Mouse (Mus musculus): ENCODE data around the gene Grb2. TPM values are rescaled to one million over a fixed set of nuclear protein-coding genes. Genes with fewer than 3 reads are reported as not detected.

Gene Grb2
- polyA plus RNA-seq, 1 experiment from 2014 or later, result 62.8 TPM

GRCm38 (mm10) chr11:115693979-115694578, 14.3 kb downstream of the Grb2 start:
- H3K27ac ChIP-seq (ENCODE audit: low read length), result no peak overlapping the region
- H3K9ac ChIP-seq (replicated peaks; ENCODE audit: low read depth), result no peak overlapping the region
- TF ChIP-seq CTCF (IDR thresholded peaks at IDR 0.05) (no peak), EP300 (IDR thresholded peaks at IDR 0.05) (no peak)
- H3K4me1 ChIP-seq (ENCODE audit: insufficient read depth, low read depth, low read length), result peaks cover 18% of the 10 kb centered on the region
- 77% methylated on average over 12 of the region's 12 CpGs for WGBS
- no peak overlapping the region for H3K4me3 ChIP-seq (ENCODE audit: low read depth, low read length)
- no peaks in the 10 kb centered on the region for H3K9me3 ChIP-seq (ENCODE audit: low read length)
- H3K36me3 ChIP-seq (ENCODE audit: insufficient read depth, low read length), result no peaks in the 10 kb centered on the region
- DNase-seq (ENCODE audit: low spot score), result no peak
- no peak for ATAC-seq
- H3K4me2 ChIP-seq (replicated peaks; ENCODE audit: low read depth, low read length), result no peak overlapping the region
- H3K27me3 ChIP-seq (replicated peaks; ENCODE audit: insufficient read depth, low read length), result no peaks in the 10 kb centered on the region

GRCm38 (mm10) chr11:115692800-115693199, 15.6 kb downstream of the Grb2 start:
- Histone ChIP-seq H3K27me3 (replicated peaks; ENCODE audit: insufficient read depth, low read length) (no peaks in the 10 kb centered on the region), H3K9ac (replicated peaks; ENCODE audit: low read depth) (no peak overlapping the region), H3K27ac (ENCODE audit: low read length) (peak overlapping the region; percentile 58), H3K4me3 (ENCODE audit: low read depth, low read length) (no peak overlapping the region), H3K9me3 (ENCODE audit: low read length) (no peaks in the 10 kb centered on the region), H3K36me3 (ENCODE audit: insufficient read depth, low read length) (no peaks in the 10 kb centered on the region; the same call in 1 of the 2 replicates), H3K4me2 (replicated peaks; ENCODE audit: low read depth, low read length) (no peak overlapping the region), H3K4me1 (ENCODE audit: insufficient read depth, low read depth, low read length) (peaks cover 15% of the 10 kb centered on the region; the same call in 1 of the 2 replicates)
- DNase-seq (ENCODE audit: low spot score) (peak; percentile 54), ATAC-seq (peak; percentile 30; the same call in 1 of the 2 replicates)
- no peak for TF ChIP-seq CTCF (IDR thresholded peaks at IDR 0.05)
- WGBS, result 20% methylated on average over 5 of the region's 5 CpGs

GRCm38 (mm10) chr11:115691976-115692375, 16.4 kb downstream of the Grb2 start:
- ATAC-seq, result peak; percentile 64
- DNase-seq (ENCODE audit: low spot score), result peak; percentile 64
- TF ChIP-seq EP300 (IDR thresholded peaks at IDR 0.05) (no peak), CTCF (IDR thresholded peaks at IDR 0.05) (no peak)
- Histone ChIP-seq H3K27ac (ENCODE audit: low read length) (no peak overlapping the region), H3K9me3 (ENCODE audit: low read length) (no peaks in the 10 kb centered on the region), H3K27me3 (replicated peaks; ENCODE audit: insufficient read depth, low read length) (no peaks in the 10 kb centered on the region), H3K36me3 (ENCODE audit: insufficient read depth, low read length) (no peaks in the 10 kb centered on the region; the same call in 1 of the 2 replicates), H3K9ac (replicated peaks; ENCODE audit: low read depth) (no peak overlapping the region), H3K4me3 (ENCODE audit: low read depth, low read length) (no peak overlapping the region), H3K4me2 (replicated peaks; ENCODE audit: low read depth, low read length) (no peak overlapping the region), H3K4me1 (ENCODE audit: insufficient read depth, low read depth, low read length) (peaks cover 15% of the 10 kb centered on the region; the same call in 1 of the 2 replicates)
- WGBS, result 67% methylated on average over 2 of the region's 2 CpGs

DNA sequence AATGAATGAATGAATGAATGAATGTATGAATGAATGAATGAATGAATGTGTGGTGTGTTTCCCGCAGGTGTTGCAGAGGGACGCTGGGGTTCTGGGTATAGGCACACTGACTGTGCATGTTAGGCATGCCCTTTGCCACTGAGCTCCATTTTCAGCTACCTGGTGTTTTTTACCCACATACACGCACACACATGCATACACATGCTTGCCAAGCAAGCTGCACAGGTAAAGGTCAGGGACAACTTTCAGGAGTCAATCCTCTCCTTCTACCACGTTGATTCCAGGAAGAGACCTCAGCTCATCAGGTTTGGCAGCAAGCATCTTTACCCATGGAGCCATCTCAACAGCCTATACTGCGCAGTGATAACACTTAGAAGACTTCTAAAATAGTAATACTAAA, 16.9 kb downstream of the Grb2 start:
- DNase-seq (ENCODE audit: low spot score) (no peak), ATAC-seq (no peak)
- Histone ChIP-seq H3K9ac (replicated peaks; ENCODE audit: low read depth) (no peak overlapping the region), H3K4me1 (ENCODE audit: insufficient read depth, low read depth, low read length) (peaks cover 15% of the 10 kb centered on the region; the same call in 1 of the 2 replicates), H3K9me3 (ENCODE audit: low read length) (no peaks in the 10 kb centered on the region), H3K36me3 (ENCODE audit: insufficient read depth, low read length) (no peaks in the 10 kb centered on the region; the same call in 1 of the 2 replicates), H3K27ac (ENCODE audit: low read length) (no peak overlapping the region), H3K27me3 (replicated peaks; ENCODE audit: insufficient read depth, low read length) (no peaks in the 10 kb centered on the region), H3K4me2 (replicated peaks; ENCODE audit: low read depth, low read length) (no peak overlapping the region), H3K4me3 (ENCODE audit: low read depth, low read length) (no peak overlapping the region)
- TF ChIP-seq EP300 (IDR thresholded peaks at IDR 0.05) (no peak), CTCF (IDR thresholded peaks at IDR 0.05) (no peak)
- 93% methylated on average over 5 of the region's 5 CpGs for WGBS

DNA sequence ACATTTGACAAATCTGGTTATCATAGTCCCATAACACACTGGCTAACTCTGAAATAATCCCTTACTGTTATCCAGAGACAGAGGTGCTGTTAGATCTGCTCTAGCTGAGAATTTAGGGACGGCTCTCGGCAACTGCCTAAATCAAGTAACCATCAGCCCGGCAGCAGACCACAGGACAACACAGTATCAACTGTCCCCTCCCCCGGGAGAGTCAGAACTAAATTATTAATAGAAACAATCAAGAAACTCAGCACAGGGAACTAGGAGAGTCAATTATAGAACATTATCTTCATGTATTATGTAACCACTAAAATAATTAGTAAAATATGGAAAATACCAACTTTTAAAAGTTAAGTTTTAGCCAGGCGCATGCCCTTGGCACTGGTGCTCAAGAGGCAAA, 17.4 kb downstream of the Grb2 start:
- no peak for DNase-seq (ENCODE audit: low spot score)
- ATAC-seq, result no peak
- Histone ChIP-seq H3K36me3 (ENCODE audit: insufficient read depth, low read length) (no peaks in the 10 kb centered on the region; the same call in 1 of the 2 replicates), H3K27ac (ENCODE audit: low read length) (no peak overlapping the region), H3K4me1 (ENCODE audit: insufficient read depth, low read depth, low read length) (peaks cover 13% of the 10 kb centered on the region; the same call in 1 of the 2 replicates), H3K27me3 (replicated peaks; ENCODE audit: insufficient read depth, low read length) (no peaks in the 10 kb centered on the region), H3K9ac (replicated peaks; ENCODE audit: low read depth) (no peak overlapping the region), H3K4me3 (ENCODE audit: low read depth, low read length) (no peak overlapping the region), H3K4me2 (replicated peaks; ENCODE audit: low read depth, low read length) (no peak overlapping the region), H3K9me3 (ENCODE audit: low read length) (no peaks in the 10 kb centered on the region)
- TF ChIP-seq CTCF (IDR thresholded peaks at IDR 0.05) (no peak), EP300 (IDR thresholded peaks at IDR 0.05) (no peak)
- WGBS, result 78% methylated on average over 5 of the region's 5 CpGs

GRCm38 (mm10) chr11:115690356-115690755, 18.0 kb downstream of the Grb2 start:
- Histone ChIP-seq H3K36me3 (ENCODE audit: insufficient read depth, low read length) (no peaks in the 10 kb centered on the region; the same call in 1 of the 2 replicates), H3K4me3 (ENCODE audit: low read depth, low read length) (no peak overlapping the region), H3K4me1 (ENCODE audit: insufficient read depth, low read depth, low read length) (peaks cover 9% of the 10 kb centered on the region; the same call in 1 of the 2 replicates), H3K27ac (ENCODE audit: low read length) (peak overlapping the region; percentile 62; the same call in 1 of the 2 replicates), H3K9ac (replicated peaks; ENCODE audit: low read depth) (no peak overlapping the region), H3K27me3 (replicated peaks; ENCODE audit: insufficient read depth, low read length) (no peaks in the 10 kb centered on the region), H3K9me3 (ENCODE audit: low read length) (no peaks in the 10 kb centered on the region), H3K4me2 (replicated peaks; ENCODE audit: low read depth, low read length) (no peak overlapping the region)
- peak; percentile 67 for DNase-seq (ENCODE audit: low spot score)
- 31% methylated on average over 5 of the region's 5 CpGs for WGBS
- peak; percentile 48 for ATAC-seq
- TF ChIP-seq EP300 (IDR thresholded peaks at IDR 0.05) (no peak), CTCF (IDR thresholded peaks at IDR 0.05) (no peak)

All from lung, postnatal 0 days (tissue).